Mouse (Mus musculus): ENCODE data around the gene Glyctk. TPM values are rescaled to one million over a fixed set of nuclear protein-coding genes. Genes with fewer than 3 reads are reported as not detected.
"Not testable (repeated sequence)": the region's sequence is repeated elsewhere in the genome, so short reads cannot be mapped to it uniquely, and the experiment has no call there.

The Glyctk gene
- total RNA-seq, 2 experiments from 2014 or later = 1.3 to 1.6 TPM

- intact Hi-C loops (cut with DNase I; ENCODE audit: low total_unique reads) = no loop called here
- no peak for DNase-seq
Measured at GRCm38 (mm10) chr9:106179454-106179853, 21.5 kb upstream of the Glyctk start.

GRCm38 (mm10) chr9:106177799-106178198, 19.9 kb upstream of the Glyctk start:
- intact Hi-C loops (cut with DNase I; ENCODE audit: low total_unique reads) = no loop called here
- no peak for DNase-seq

- no peak for DNase-seq
- intact Hi-C loops (cut with DNase I; ENCODE audit: low total_unique reads) = no loop called here
Measured at GRCm38 (mm10) chr9:106176769-106177168, 18.8 kb upstream of the Glyctk start.

GRCm38 (mm10) chr9:106175552-106176200, 17.7 kb upstream of the Glyctk start:
- intact Hi-C loops (cut with DNase I; ENCODE audit: low total_unique reads) = no loop called here

GRCm38 (mm10) chr9:106173363-106173762, 15.4 kb upstream of the Glyctk start:
- no peak for DNase-seq
- intact Hi-C loops (cut with DNase I; ENCODE audit: low total_unique reads) = no loop called here

More at GRCm38 (mm10) chr9:106175552-106176200, 17.7 kb upstream of the Glyctk start:
- no peak for DNase-seq

GRCm38 (mm10) chr9:106172527-106172926, 14.6 kb upstream of the Glyctk start:
- no peak for DNase-seq
- intact Hi-C loops (cut with DNase I; ENCODE audit: low total_unique reads) = no loop called here

- intact Hi-C loops (cut with DNase I; ENCODE audit: low total_unique reads) = no loop called here
Measured at GRCm38 (mm10) chr9:106171346-106172158, 13.6 kb upstream of the Glyctk start.

GRCm38 (mm10) chr9:106170556-106171345, 12.8 kb upstream of the Glyctk start, which contains the start of gene Wdr82:
Gene Wdr82 (plus strand): TSS chr9:106170928.
- DNase-seq = peak; percentile 92
- intact Hi-C loops (cut with DNase I; ENCODE audit: low total_unique reads) = no loop called here

More at GRCm38 (mm10) chr9:106171346-106172158, 13.6 kb upstream of the Glyctk start:
- DNase-seq = peak; percentile 71

- intact Hi-C loops (cut with DNase I; ENCODE audit: low total_unique reads) = no loop called here
Measured at GRCm38 (mm10) chr9:106169917-106170316, 12.0 kb upstream of the Glyctk start.

GRCm38 (mm10) chr9:106169006-106169405, 11.1 kb upstream of the Glyctk start:
- DNase-seq; intact Hi-C loops (cut with DNase I; ENCODE audit: low total_unique reads): not testable (repeated sequence)

More at GRCm38 (mm10) chr9:106169917-106170316, 12.0 kb upstream of the Glyctk start:
- DNase-seq = no peak

GRCm38 (mm10) chr9:106167703-106168102, 9.8 kb upstream of the Glyctk start:
- no peak for DNase-seq
- intact Hi-C loops (cut with DNase I; ENCODE audit: low total_unique reads) = no loop called here

GRCm38 (mm10) chr9:106167241-106167640, 9.3 kb upstream of the Glyctk start:
- intact Hi-C loops (cut with DNase I; ENCODE audit: low total_unique reads) = no loop called here
- DNase-seq = no peak

- no peak for DNase-seq
- intact Hi-C loops (cut with DNase I; ENCODE audit: low total_unique reads) = no loop called here
Measured at GRCm38 (mm10) chr9:106166709-106167108, 8.8 kb upstream of the Glyctk start.

GRCm38 (mm10) chr9:106160426-106160825, 2.5 kb upstream of the Glyctk start:
- intact Hi-C loops (cut with DNase I; ENCODE audit: low total_unique reads) = no loop called here
- no peak for DNase-seq

- peak; percentile 97 for DNase-seq
- intact Hi-C loops (cut with DNase I; ENCODE audit: low total_unique reads) = loop anchor here (10.0 kb wide), 1 partner anchor 115 kb away; no protein-coding TSS in a partner anchor
Measured at GRCm38 (mm10) chr9:106159784-106160301, 1.9 kb upstream of the Glyctk start.

- intact Hi-C loops (cut with DNase I; ENCODE audit: low total_unique reads) = loop anchor here (10.0 kb wide), 1 partner anchor 116 kb away; no protein-coding TSS in a partner anchor
- DNase-seq = no peak
Measured at GRCm38 (mm10) chr9:106159237-106159636, 1.3 kb upstream of the Glyctk start.

- intact Hi-C loops (cut with DNase I; ENCODE audit: low total_unique reads) = loop anchor here (10.0 kb wide), 1 partner anchor 117 kb away; no protein-coding TSS in a partner anchor
Measured at GRCm38 (mm10) chr9:106157623-106157925, 364 bp downstream of the Glyctk start.

GRCm38 (mm10) chr9:106156921-106157622, 866 bp downstream of the Glyctk start:
- intact Hi-C loops (cut with DNase I; ENCODE audit: low total_unique reads) = loop anchor here (10.0 kb wide), 1 partner anchor 118 kb away; no protein-coding TSS in a partner anchor
- DNase-seq = no peak

More at GRCm38 (mm10) chr9:106157623-106157925, 364 bp downstream of the Glyctk start:
- no peak for DNase-seq

- DNase-seq = peak; percentile 22
- intact Hi-C loops (cut with DNase I; ENCODE audit: low total_unique reads) = loop anchor here (10.0 kb wide), 1 partner anchor 118 kb away; no protein-coding TSS in a partner anchor
Measured at GRCm38 (mm10) chr9:106156419-106156818, 1.5 kb downstream of the Glyctk start.
